Mouse (Mus musculus): ENCODE data around the gene Golph3.

Golph3 gene

DNA sequence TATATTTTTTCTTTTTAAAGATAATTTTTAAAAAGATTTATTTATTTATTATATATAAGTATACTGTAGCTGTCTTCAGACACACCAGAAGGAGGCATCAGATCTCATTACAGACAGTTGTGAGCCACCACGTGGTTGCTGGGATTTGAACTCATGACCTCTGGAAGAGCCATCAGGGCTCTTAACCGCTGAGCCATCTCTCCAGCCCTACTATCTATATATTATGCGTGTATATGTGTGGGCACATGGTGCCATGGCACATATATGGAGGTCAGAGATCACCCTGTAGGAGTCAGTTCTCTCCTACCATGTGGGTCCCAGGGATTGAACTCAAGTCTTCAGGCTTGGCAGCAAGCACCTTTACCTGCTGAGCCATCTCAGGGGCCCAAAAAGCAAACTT lies 58.8 kb downstream of the Golph3 start:
- DNase-seq (ENCODE audit: low read depth, low spot score): no peak

DNA sequence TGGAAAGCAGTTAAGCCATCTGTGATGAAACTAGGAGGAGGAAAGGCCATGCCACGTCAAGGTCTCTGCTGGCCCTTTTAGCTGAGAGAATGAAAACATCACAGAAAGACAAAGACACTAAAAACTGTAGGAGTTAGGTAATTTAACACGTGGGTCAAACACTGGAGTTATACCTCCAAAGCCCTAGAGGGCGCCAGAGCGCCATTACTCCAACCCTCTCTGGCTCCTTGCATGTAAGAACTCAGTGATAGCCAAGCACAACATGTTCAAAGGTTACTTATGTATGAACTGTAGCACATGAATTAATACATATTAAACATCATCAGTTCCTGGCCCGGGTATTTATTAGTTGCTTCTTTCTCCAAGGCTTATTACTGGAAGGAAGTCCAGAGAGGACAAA lies 59.3 kb downstream of the Golph3 start:
- peak; percentile 58 for DNase-seq (ENCODE audit: low read depth, low spot score)

GRCm38 (mm10) chr15:12384679-12385078 lies 63.4 kb downstream of the Golph3 start:
- DNase-seq (ENCODE audit: low read depth, low spot score): no peak

DNA sequence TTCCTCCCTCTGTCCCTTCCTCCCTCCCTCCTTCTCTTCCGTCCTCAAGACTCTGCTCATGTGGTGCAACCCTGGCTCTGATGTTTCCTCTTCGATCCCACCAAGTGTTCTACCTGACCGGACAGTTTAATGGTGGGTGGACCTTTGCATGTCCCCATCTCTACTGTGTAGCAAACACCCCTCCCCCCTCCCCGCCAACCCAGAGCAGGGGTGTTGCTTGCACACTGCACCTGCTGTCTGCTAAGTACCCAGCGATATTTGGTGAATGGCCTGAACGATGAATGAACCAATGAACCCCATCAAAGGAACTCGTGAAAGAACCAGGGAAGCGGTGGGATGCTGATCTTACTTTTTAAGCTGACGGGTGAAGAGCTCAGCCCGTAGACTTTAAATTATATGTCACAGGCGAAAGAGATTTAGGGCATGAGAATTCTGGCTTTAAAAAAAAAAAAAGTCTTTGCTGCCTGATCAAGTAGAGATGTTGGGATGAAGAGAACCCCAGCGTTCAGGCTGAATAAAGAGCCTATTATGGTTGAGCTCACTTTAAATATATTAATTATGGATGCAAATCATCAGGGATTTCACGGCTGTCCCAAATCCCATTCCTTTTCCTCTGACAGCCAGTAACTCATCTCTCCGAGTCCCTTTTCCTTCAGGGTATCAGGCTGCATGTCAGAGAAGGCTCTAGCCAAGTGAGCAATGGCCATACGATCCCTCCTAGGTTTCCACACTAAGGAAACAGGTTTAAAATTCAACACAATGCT lies 67.7 kb downstream of the Golph3 start:
- no peak for DNase-seq (ENCODE audit: low read depth, low spot score)

GRCm38 (mm10) chr15:12394758-12395157 lies 73.5 kb downstream of the Golph3 start:
- no peak for DNase-seq (ENCODE audit: low read depth, low spot score)

- no peak for DNase-seq (ENCODE audit: low read depth, low spot score)
Observed at GRCm38 (mm10) chr15:12397032-12397431, 75.8 kb downstream of the Golph3 start.

Data from c-Kit-negative CD71-positive TER-119-positive erythroid progenitor cells, embryonic 14.5 days (primary cell).